Mouse (Mus musculus) urinary bladder, postnatal 4 days (tissue): Measurements from ENCODE around the gene Cse1l.

ENCODE experiments used
- DNase-seq, 2 experiments: peaks; one replicate each; pipeline ENCODE4 v3.0.0; 2021 to 2022; ENCODE audit warnings: low spot score in 2 of 2

Gene Cse1l

DNA sequence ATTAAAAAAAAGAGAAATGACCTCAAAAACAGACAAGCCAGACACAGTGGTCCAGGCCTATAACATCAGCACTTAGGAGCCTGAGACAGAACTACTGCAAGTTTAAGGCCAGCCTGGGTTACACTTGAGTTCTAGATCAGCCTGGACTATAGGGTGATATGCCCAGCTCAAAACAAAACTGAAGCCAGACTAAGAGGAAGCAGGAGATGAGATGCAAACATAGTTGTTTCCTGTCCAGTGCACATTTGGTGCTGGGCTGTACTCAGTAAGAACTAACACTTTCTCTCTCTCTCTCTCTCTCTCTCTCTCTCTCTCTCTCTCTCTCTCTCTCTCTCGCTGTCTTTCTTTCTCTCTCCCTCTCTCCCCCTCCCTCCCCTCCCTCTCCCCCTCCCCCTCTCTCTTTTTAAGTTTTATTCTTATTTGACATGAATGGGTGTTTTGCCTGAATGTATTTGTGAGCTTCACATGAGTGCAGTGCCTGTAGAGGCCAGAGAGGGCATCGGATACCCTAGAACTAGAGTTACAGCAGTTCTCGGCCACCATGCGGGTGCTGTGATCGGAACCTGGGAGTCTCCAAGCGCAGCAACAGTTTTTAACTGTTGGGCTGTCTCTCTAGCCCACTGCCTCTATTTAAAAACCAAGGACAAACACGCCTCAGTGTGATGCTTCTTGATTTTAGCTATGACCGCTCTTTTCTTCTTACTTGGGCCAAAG lies 4.9 kb upstream of the Cse1l start:
- no peak for DNase-seq

DNA sequence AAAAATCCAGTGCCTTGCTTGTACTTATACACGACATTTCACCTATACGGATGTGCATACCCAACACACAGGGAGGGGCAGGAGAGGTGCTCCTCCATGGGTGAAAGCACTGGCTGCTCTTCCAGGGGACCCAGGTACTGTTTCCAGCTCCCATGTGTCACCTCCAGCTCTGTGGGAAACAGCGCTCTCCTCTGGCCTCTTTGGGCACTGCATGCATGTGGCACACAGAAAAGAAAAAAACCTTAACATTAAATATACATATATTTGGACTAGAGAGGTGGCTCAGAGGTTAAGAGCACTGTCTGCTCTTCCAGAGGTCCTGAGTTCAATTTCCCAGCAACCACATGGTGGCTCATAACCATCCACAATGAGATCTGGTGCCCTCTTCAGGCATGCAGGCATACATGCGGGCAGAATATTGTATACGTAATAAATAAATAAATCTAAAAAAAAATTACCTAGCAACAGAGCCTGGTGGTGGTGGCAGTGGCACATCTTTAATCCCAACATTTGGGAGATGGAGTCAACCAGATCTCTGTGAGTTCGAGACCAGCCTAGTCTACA lies 2.0 kb upstream of the Cse1l start:
- no peak for DNase-seq

DNA sequence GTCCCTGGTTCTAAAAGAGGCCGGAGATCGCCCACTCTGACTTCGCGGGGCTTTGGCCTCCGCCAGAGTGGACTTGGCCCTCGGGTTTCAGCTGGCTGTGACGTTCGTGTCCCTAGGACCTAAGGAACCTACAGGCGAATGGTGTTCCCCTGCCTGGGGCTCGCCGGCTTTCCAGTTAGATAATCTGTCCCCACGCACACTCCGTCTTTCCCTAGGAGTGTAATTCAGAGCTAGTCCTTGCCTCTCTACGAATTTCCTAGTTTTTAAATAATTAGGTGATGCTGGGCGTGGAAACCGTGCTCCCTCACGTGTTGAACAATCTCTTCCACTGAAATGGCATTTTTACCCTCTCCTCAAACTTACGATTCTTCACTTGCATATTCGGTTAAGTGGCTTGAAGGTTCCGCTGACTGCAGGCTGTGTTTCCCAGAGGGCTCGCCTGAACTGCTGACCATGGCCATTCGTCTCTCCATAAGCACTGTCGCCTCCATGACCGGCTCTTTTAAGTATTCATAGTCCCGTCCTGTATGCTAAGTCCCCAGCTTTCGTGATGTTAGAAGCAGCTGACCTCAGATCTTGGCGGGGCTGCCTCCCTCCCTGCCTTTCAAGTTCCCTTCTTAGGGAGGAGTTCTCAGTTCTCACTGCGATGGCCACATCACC lies 813 bp downstream of the Cse1l start:
- DNase-seq, result no peak

GRCm38 (mm10) chr2:166909729-166910128 lies 3.9 kb downstream of the Cse1l start:
- DNase-seq, result no peak

GRCm38 (mm10) chr2:166910536-166910935 lies 4.7 kb downstream of the Cse1l start:
- no peak for DNase-seq

GRCm38 (mm10) chr2:166923971-166924370 lies 18.1 kb downstream of the Cse1l start:
- DNase-seq, result no peak

- no peak for DNase-seq
Observed at GRCm38 (mm10) chr2:166933943-166934342, 28.1 kb downstream of the Cse1l start.

DNA sequence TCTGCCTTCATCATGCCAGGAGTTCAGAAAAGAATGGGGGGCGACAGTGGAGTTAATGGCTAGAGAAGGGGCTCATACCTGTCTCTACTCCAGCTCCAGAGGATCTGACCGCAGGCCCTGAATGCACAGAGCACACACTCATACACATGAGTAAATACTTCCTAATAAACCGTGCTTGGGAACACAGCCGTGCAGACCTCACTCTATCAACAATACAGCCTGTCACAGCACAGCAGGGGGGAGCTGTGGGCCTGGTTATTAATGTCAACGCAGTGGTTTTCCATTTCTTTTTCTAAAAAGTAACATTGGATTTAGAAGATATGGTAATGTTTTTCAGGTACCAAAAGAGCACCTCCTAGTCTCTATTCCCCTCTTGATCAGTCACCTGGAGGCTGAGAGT lies 28.6 kb downstream of the Cse1l start:
- DNase-seq, result no peak

GRCm38 (mm10) chr2:166935582-166935981 lies 29.7 kb downstream of the Cse1l start:
- DNase-seq, result no peak

GRCm38 (mm10) chr2:166936166-166936565 lies 30.3 kb downstream of the Cse1l start:
- no peak for DNase-seq

DNA sequence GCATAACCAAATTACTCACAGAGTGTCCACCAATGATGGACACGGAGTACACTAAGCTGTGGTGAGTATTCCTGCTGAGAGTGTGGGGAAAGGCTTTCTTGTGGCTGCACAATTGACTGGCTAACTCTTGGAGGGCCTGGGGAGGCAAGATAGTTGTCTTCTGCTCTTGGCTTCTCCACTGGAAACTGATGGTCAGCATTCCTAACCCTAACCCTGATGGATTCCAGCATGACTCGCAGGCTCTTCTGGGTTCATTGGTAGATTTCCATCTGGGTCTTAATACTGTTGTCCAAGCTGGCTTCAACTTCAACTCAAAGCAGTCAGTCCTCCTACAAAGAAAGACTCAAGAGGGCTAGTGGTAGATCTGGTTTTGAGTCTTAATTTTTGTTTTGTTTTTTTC lies 37.3 kb downstream of the Cse1l start:
- DNase-seq, result no peak

DNA sequence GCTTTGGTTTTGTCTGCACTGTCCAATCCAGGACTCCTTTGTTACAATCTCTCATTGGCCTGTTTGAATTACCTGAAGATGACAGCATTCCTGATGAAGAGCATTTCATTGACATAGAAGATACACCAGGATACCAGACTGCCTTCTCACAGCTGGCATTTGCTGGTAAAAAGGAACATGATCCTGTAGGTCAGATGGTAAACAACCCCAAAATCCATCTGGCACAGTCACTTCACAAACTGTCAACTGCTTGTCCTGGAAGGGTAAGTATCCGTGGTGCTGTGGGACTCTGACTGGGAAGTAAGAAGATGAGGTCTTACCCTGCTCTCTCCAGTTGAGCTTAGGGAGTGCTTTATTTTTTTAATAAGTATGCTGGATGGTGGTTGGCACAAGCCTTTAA lies 38.5 kb downstream of the Cse1l start:
- DNase-seq, result no peak

- DNase-seq, result no peak
Observed at GRCm38 (mm10) chr2:166945456-166945855, 39.6 kb downstream of the Cse1l start.

DNA sequence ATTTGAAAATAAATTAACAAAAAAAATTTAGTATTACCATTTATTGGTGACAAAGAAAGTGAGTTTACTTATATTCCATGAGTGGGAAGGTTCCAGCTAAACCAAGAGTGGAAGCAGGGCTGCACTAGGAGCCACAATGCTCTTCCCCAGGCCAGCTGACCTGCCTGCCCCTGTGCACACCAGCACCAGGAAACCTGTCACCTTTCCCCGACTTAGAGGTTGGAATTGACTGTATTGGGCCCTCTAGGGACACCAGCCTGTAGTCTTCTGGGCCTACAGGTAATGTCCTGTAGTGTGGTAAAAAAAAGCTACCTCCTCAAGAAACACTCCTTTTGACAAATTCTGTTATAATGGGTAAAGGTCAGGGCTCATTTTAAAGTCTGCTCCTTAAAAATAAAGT lies 42.4 kb downstream of the Cse1l start:
- no peak for DNase-seq

- no peak for DNase-seq
Observed at GRCm38 (mm10) chr2:166948936-166949335, 43.1 kb downstream of the Cse1l start.

- no peak for DNase-seq
Observed at GRCm38 (mm10) chr2:166950853-166951648, 45.2 kb downstream of the Cse1l start.

- no peak for DNase-seq
Observed at GRCm38 (mm10) chr2:166952151-166952550, 46.3 kb downstream of the Cse1l start.

DNA sequence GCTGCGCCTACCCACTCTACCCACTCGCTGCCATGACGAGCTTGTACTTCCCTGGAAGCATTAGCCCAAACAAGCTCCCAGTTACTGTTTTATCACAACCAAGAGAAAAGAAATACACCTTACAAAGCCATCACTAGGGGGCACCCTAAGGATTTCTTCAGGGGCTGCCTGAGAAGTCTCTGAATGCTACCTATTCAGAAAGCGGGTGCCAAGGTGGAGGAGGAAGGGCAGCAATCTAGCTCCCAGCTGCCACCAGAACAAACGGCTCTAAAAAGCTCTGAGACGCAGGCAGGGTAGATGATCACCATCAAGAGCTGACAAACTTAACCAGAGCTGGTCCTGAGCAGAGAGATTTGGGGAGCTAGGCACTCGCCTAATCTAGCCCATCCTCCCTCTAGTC lies 51.0 kb downstream of the Cse1l start:
- DNase-seq, result no peak

DNA sequence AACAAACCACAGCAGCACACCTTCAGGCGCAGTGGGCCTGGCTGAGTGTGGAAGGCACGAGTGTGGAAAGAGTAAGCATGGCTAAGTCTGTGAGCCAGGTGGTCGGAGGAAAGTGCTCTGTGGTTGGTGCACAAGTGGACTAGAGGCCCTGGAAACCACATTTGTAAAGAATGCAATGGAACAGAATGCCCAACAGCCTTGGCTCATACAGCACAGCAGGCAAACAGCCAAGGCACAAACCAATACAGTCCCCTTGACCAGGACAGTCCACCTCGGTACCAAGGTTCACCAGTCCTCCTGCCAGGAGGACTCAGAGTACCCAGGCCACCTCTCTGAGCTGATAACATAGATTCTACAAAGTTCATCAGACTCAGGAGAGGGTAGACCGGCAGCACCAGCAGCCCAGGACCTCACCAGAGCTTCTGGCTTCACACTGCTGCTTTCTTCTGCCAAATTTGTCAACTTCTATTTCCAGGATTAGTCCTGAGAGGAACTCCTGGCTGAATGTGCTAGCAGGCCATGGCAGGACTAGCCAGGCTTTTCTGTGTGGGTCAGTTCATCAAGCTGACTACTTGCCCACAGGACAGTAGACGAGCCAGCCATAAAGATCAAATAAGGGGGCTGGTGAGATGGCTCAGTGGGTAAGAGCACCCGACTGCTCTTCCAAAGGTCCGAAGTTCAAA lies 54.9 kb downstream of the Cse1l start:
- DNase-seq, result no peak

DNA sequence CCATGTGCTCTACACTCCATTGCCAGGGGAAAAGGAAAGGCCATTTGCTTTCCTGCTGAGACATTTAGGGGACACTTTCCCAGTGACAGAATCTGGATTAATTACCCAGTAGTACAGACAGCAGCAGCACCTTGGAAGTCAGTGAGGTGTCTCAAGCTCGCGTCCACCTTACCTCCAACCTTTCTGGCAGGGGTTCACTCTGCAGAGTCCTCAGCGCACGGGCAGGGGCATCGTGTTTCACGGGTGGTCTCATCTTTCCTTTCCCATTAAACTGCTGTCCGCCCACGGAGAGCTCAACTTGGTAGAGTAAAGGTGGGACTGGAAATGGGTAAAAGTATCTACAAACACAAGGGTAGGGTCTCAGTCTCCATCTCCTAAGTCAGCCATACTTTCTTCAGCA lies 57.4 kb downstream of the Cse1l start:
- no peak for DNase-seq

GRCm38 (mm10) chr2:166964773-166965172 lies 58.9 kb downstream of the Cse1l start:
- no peak for DNase-seq

- no peak for DNase-seq
Observed at GRCm38 (mm10) chr2:166973153-166973552, 67.3 kb downstream of the Cse1l start.
